Mouse (Mus musculus) liver, postnatal 0 days (tissue): ENCODE results near the gene Scaf4. TPM values are rescaled to one million over a fixed set of nuclear protein-coding genes. Genes with fewer than 3 reads are reported as not detected.
A peak's percentile ranks its signal among the peaks of the same experiment; 100 is the strongest.

Experiments
- ATAC-seq: fragments of 200-750 bp; cut with Nextera tagmentation; 2 replicates; pipeline ENCODE4 v1.8.0; 2017; ENCODE audit warnings: mild to moderate bottlenecking, moderate library complexity
- DNase-seq: peaks from one replicate; pipeline ENCODE4 v3.0.0-alpha.2; 2016
- H3K27ac ChIP-seq: fragments of 300-500 bp; sonication (generic); 2 replicates; pipeline ENCODE4 v1.5.1; 2014; ENCODE audit warnings: antibody characterized with exemption, moderate library complexity, mild to moderate bottlenecking, low read depth
- H3K27me3 ChIP-seq: fragments of 300-500 bp; sonication (generic); 2 replicates; pipeline ENCODE4 v1.6.1; 2014; ENCODE audit warnings: low read length, control low read depth, mixed read lengths; ENCODE audit not compliant: insufficient read depth
- H3K36me3 ChIP-seq: fragments of 300-500 bp; sonication (generic); replicated peaks from 2 replicates; pipeline ENCODE4 v1.6.1; 2014; ENCODE audit warnings: mild to moderate bottlenecking, control low read depth, low read length, moderate library complexity, mixed read lengths; ENCODE audit not compliant: insufficient read depth
- H3K4me1 ChIP-seq: fragments of 300-500 bp; sonication (generic); 2 replicates; pipeline ENCODE4 v1.6.1; 2014; ENCODE audit warnings: antibody characterized with exemption, mild to moderate bottlenecking, control low read depth; ENCODE audit not compliant: insufficient read depth
- H3K4me2 ChIP-seq: fragments of 300-500 bp; sonication (generic); 2 replicates; pipeline ENCODE4 v1.6.1; 2014; ENCODE audit warnings: low read depth, mild to moderate bottlenecking, low read length, moderate library complexity, mixed read lengths
- H3K4me3 ChIP-seq: fragments of 300-500 bp; sonication (generic); 2 replicates; pipeline ENCODE4 v1.5.1; 2014; ENCODE audit warnings: low read depth, low read length
- H3K9ac ChIP-seq: fragments of 300-500 bp; sonication (generic); replicated peaks from 2 replicates; pipeline ENCODE4 v1.6.1; 2014; ENCODE audit warnings: mild to moderate bottlenecking, moderate library complexity
- H3K9me3 ChIP-seq: fragments of 300-500 bp; sonication (generic); 2 replicates; pipeline ENCODE4 v1.6.1; 2016; ENCODE audit warnings: mild to moderate bottlenecking, control low read depth, low read length, mixed read lengths
- CTCF ChIP-seq: sonication (generic); IDR thresholded peaks from 2 replicates; pipeline ENCODE4 v1.5.1; 2016; ENCODE audit warnings: antibody characterized with exemption, low read depth
- EP300 ChIP-seq: IDR thresholded peaks from 2 replicates; pipeline ENCODE4 v1.6.1; 2016; ENCODE audit warnings: antibody characterized with exemption, low read depth, mild to moderate bottlenecking
- WGBS: fragments of 180-500 bp; shearing (Covaris S2); extraction: QIAGEN DNeasy Blood & Tissue Kit; methylation state at CpG from one replicate; pipeline ENCODE4 v1.1.7; 2014; ENCODE audit not compliant: insufficient replicate concordance; 5-methylcytosine and 5-hydroxymethylcytosine counted together
- polyA plus RNA-seq: library from polyadenylated mRNA; unstranded; fragments of >200 nt; fragmentation: Nextera tagmentation; extraction: Ambion mirVana; gene quantifications from 2 replicates; pipeline ENCODE4 v1.2.1, GENCODE M21; 2015

The Scaf4 gene
- polyA plus RNA-seq, 1 experiment from 2014 or later, result 6.2 TPM

GRCm38 (mm10) chr16:90250099-90250498 lies 34.2 kb downstream of the Scaf4 start:
- no peak for TF ChIP-seq EP300
- TF ChIP-seq CTCF, result no peak
- no peak for ATAC-seq
- Histone ChIP-seq H3K9me3 (no peaks in the 10 kb centered on the region), H3K4me2 (no peak overlapping the region), H3K27me3 (no peaks in the 10 kb centered on the region), H3K4me1 (no peaks in the 10 kb centered on the region), H3K4me3 (no peak overlapping the region), H3K9ac (no peak overlapping the region), H3K27ac (no peak overlapping the region), H3K36me3 (peaks cover 80% of the 10 kb centered on the region)
- DNase-seq, result no peak
- whole genome bisulfite sequencing, result 93% methylated on average over 7 of the region's 7 CpGs

- no peak overlapping the region for H3K9ac ChIP-seq
- no peak for ATAC-seq
- no peak overlapping the region for H3K4me2 ChIP-seq
- H3K4me1 ChIP-seq, result no peaks in the 10 kb centered on the region
- no peaks in the 10 kb centered on the region for H3K27me3 ChIP-seq
- no peak overlapping the region for H3K4me3 ChIP-seq
- no peak for DNase-seq
- TF ChIP-seq EP300 (no peak), CTCF (no peak)
- WGBS, result 84% methylated on average over 17 of the region's 17 CpGs
- no peaks in the 10 kb centered on the region for H3K9me3 ChIP-seq
- H3K27ac ChIP-seq, result no peak overlapping the region
- peaks cover 90% of the 10 kb centered on the region for H3K36me3 ChIP-seq
Observed at GRCm38 (mm10) chr16:90242426-90243304, 41.6 kb downstream of the Scaf4 start.

GRCm38 (mm10) chr16:90241875-90242274 lies 42.4 kb downstream of the Scaf4 start:
- Histone ChIP-seq H3K9ac (no peak overlapping the region), H3K4me3 (no peak overlapping the region), H3K27me3 (no peaks in the 10 kb centered on the region), H3K4me2 (no peak overlapping the region), H3K36me3 (peaks cover 85% of the 10 kb centered on the region), H3K9me3 (no peaks in the 10 kb centered on the region), H3K27ac (no peak overlapping the region), H3K4me1 (no peaks in the 10 kb centered on the region; the same call in 1 of the 2 replicates)
- WGBS, result 88% methylated on average over 4 of the region's 4 CpGs
- ATAC-seq (no peak), DNase-seq (no peak)
- TF ChIP-seq CTCF (no peak), EP300 (no peak)

- H3K9ac ChIP-seq, result no peak overlapping the region
- ATAC-seq, result no peak
- whole genome bisulfite sequencing, result 80% methylated on average over 6 of the region's 6 CpGs
- H3K4me1 ChIP-seq, result peaks cover 6% of the 10 kb centered on the region
- no peak for TF ChIP-seq EP300
- no peak for TF ChIP-seq CTCF
- H3K4me2 ChIP-seq, result no peak overlapping the region
- H3K27ac ChIP-seq, result no peak overlapping the region
- H3K4me3 ChIP-seq, result no peak overlapping the region
- no peaks in the 10 kb centered on the region for H3K27me3 ChIP-seq
- DNase-seq, result no peak
- H3K36me3 ChIP-seq, result peaks cover 64% of the 10 kb centered on the region
- H3K9me3 ChIP-seq, result no peaks in the 10 kb centered on the region
Observed at GRCm38 (mm10) chr16:90239128-90239746, 45.1 kb downstream of the Scaf4 start.

GRCm38 (mm10) chr16:90235188-90235587 lies 49.1 kb downstream of the Scaf4 start:
- ATAC-seq, result 0 out of 2 replicates have a peak, but pooled peaks have one; percentile 20
- TF ChIP-seq EP300, result no peak
- peak; percentile 22; the same call in 1 of the 2 replicates for TF ChIP-seq CTCF
- DNase-seq, result no peak
- peaks cover 31% of the 10 kb centered on the region for H3K36me3 ChIP-seq
- no peaks in the 10 kb centered on the region for H3K9me3 ChIP-seq
- H3K4me1 ChIP-seq, result peaks cover 6% of the 10 kb centered on the region
- H3K27ac ChIP-seq, result peak overlapping the region; percentile 29; the same call in 1 of the 2 replicates
- WGBS, result 82% methylated on average over 3 of the region's 3 CpGs
- no peak overlapping the region for H3K9ac ChIP-seq
- H3K4me3 ChIP-seq, result no peak overlapping the region
- H3K27me3 ChIP-seq, result no peaks in the 10 kb centered on the region
- no peak overlapping the region for H3K4me2 ChIP-seq

- no peak overlapping the region for H3K4me2 ChIP-seq
- no peaks in the 10 kb centered on the region for H3K9me3 ChIP-seq
- no peaks in the 10 kb centered on the region for H3K27me3 ChIP-seq
- TF ChIP-seq EP300 (no peak), CTCF (no peak)
- DNase-seq (peak; percentile 51), ATAC-seq (peak; percentile 70)
- H3K9ac ChIP-seq, result no peak overlapping the region
- H3K4me1 ChIP-seq, result peaks cover 6% of the 10 kb centered on the region
- peaks cover 31% of the 10 kb centered on the region for H3K36me3 ChIP-seq
- WGBS, result 51% methylated on average over 6 of the region's 6 CpGs
- H3K27ac ChIP-seq, result peak overlapping the region; percentile 29; the same call in 1 of the 2 replicates
- no peak overlapping the region for H3K4me3 ChIP-seq
Observed at GRCm38 (mm10) chr16:90234617-90235016, 49.7 kb downstream of the Scaf4 start.
